Mouse (Mus musculus): ENCODE data around the gene Ptgdr2. TPM values are rescaled to one million over a fixed set of nuclear protein-coding genes. Genes with fewer than 3 reads are reported as not detected.

The Ptgdr2 gene
- total RNA-seq, 1 experiment from 2014 or later = 0.10 TPM

- no peak for ATAC-seq (replicated peaks in 1 of 2; ENCODE audit: insufficient read depth in 1 of 2, low FRiP score in 2 of 2, low TSS enrichment in 1 of 2, low read depth in 1 of 2, poor library complexity in 2 of 2, severe bottlenecking in 2 of 2)
These were observed 15.9 kb upstream of the Ptgdr2 start for GRCm38 (mm10) chr19:10921058-10921457.

- ATAC-seq (replicated peaks in 1 of 2; ENCODE audit: insufficient read depth in 1 of 2, low FRiP score in 2 of 2, low TSS enrichment in 1 of 2, low read depth in 1 of 2, poor library complexity in 2 of 2, severe bottlenecking in 2 of 2) = no peak
These were observed 12.7 kb upstream of the Ptgdr2 start for GRCm38 (mm10) chr19:10924220-10924619.

- ATAC-seq (replicated peaks in 1 of 2; ENCODE audit: insufficient read depth in 1 of 2, low FRiP score in 2 of 2, low TSS enrichment in 1 of 2, low read depth in 1 of 2, poor library complexity in 2 of 2, severe bottlenecking in 2 of 2) = no peak
These were observed 10.8 kb upstream of the Ptgdr2 start for GRCm38 (mm10) chr19:10926123-10926621.

GRCm38 (mm10) chr19:10926666-10927065 lies 10.3 kb upstream of the Ptgdr2 start:
- no peak for ATAC-seq (replicated peaks in 1 of 2; ENCODE audit: insufficient read depth in 1 of 2, low FRiP score in 2 of 2, low TSS enrichment in 1 of 2, low read depth in 1 of 2, poor library complexity in 2 of 2, severe bottlenecking in 2 of 2)

- peak; percentile 72 to 82 for ATAC-seq (replicated peaks in 1 of 2; ENCODE audit: insufficient read depth in 1 of 2, low FRiP score in 2 of 2, low TSS enrichment in 1 of 2, low read depth in 1 of 2, poor library complexity in 2 of 2, severe bottlenecking in 2 of 2)
These were observed 6.3 kb upstream of the Ptgdr2 start for GRCm38 (mm10) chr19:10930641-10931040.

DNA sequence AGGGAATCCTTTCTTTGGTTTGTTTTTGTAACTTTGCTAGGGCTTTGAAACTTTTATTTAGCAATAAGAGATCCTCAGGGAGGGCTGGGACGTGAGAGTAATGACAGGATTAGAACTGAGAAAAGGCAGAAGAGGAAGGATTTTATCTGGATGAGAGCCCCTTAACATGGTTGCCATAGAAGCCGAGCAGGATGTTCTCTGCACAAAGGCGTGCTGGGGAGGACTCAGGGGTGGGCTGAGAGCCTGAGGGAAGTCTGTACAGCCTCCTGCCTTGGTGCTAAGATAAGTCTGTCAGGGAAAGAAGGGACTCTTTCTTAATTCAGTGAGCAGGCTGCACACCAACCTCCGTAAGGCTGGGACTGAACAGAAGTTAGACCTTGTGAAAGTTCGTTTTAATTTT lies 1.9 kb upstream of the Ptgdr2 start:
- no peak for ATAC-seq (replicated peaks in 1 of 2; ENCODE audit: insufficient read depth in 1 of 2, low FRiP score in 2 of 2, low TSS enrichment in 1 of 2, low read depth in 1 of 2, poor library complexity in 2 of 2, severe bottlenecking in 2 of 2)

DNA sequence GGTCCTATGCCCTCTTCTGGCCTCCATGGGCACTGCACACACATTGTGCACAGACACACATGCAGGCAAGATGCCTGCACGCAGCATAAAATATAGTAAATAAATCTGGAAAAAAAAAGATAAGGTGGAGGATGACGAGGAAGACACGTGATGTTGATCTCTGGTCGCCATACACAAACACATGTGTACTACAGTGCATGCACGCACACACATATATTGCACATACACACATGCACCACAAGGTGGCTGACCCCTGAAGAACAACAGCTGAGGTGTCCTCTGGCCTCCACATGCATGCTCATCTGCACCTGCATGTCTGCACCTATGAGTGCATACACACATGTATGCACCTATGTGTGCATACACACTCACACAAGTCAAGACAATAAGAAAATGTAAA lies 883 bp upstream of the Ptgdr2 start:
- no peak for ATAC-seq (replicated peaks in 1 of 2; ENCODE audit: insufficient read depth in 1 of 2, low FRiP score in 2 of 2, low TSS enrichment in 1 of 2, low read depth in 1 of 2, poor library complexity in 2 of 2, severe bottlenecking in 2 of 2)

GRCm38 (mm10) chr19:10938771-10939170 lies 1.8 kb downstream of the Ptgdr2 start:
- no peak for ATAC-seq (replicated peaks in 1 of 2; ENCODE audit: insufficient read depth in 1 of 2, low FRiP score in 2 of 2, low TSS enrichment in 1 of 2, low read depth in 1 of 2, poor library complexity in 2 of 2, severe bottlenecking in 2 of 2)

- peak; percentile 82 to 85 for ATAC-seq (replicated peaks in 1 of 2; ENCODE audit: insufficient read depth in 1 of 2, low FRiP score in 2 of 2, low TSS enrichment in 1 of 2, low read depth in 1 of 2, poor library complexity in 2 of 2, severe bottlenecking in 2 of 2)
These were observed 3.3 kb downstream of the Ptgdr2 start for GRCm38 (mm10) chr19:10940097-10940800.

- ATAC-seq (replicated peaks in 1 of 2; ENCODE audit: insufficient read depth in 1 of 2, low FRiP score in 2 of 2, low TSS enrichment in 1 of 2, low read depth in 1 of 2, poor library complexity in 2 of 2, severe bottlenecking in 2 of 2) = 0 out of 4 replicates have a peak, but pooled peaks of 1 of the 2 experiments have one; percentile 1
These were observed 4.0 kb downstream of the Ptgdr2 start for GRCm38 (mm10) chr19:10940801-10941457.

DNA sequence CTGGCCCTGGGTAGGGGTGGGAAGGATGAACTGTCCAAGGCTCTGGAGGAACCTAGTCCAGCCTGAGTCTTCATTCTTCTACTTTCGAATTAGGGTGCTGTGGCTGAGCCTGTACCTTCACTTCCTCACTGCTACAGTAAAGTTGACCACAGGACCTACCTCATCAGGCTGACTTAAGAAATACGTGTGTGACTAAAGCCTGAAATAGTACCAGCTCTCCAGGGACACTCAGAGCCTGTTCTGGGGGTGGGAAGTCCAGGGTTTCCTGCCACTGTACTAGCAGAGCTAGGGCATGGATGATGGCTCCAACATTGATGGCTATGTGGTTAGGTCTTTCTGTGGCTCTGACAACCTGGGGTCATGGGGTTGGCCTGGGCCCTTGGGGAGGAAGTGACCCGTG lies 7.0 kb downstream of the Ptgdr2 start:
- ATAC-seq (replicated peaks in 1 of 2; ENCODE audit: insufficient read depth in 1 of 2, low FRiP score in 2 of 2, low TSS enrichment in 1 of 2, low read depth in 1 of 2, poor library complexity in 2 of 2, severe bottlenecking in 2 of 2) = peak in 1 of 2 experiments; percentile 17; a peak in 1 of 4 replicates

DNA sequence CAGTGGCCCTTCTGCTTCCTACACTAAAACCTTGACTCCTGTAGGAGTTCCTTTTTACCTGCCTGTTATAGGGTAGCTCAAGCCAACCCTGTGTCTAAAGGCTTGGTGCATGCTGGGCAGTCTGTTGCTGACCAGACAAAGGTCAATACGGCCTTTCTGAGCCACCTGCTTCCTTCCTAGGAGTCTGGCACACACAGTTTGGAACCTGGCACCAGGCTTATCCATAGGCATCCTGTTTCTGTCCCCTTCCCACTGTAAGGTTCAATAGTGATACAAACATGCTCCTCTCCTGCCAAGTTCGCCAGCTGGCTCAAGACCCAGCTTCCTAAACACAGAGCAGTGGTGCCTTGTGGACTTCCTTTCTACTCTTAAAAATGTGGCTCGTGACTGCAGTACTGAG lies 9.5 kb downstream of the Ptgdr2 start:
- no peak for ATAC-seq (replicated peaks in 1 of 2; ENCODE audit: insufficient read depth in 1 of 2, low FRiP score in 2 of 2, low TSS enrichment in 1 of 2, low read depth in 1 of 2, poor library complexity in 2 of 2, severe bottlenecking in 2 of 2)

DNA sequence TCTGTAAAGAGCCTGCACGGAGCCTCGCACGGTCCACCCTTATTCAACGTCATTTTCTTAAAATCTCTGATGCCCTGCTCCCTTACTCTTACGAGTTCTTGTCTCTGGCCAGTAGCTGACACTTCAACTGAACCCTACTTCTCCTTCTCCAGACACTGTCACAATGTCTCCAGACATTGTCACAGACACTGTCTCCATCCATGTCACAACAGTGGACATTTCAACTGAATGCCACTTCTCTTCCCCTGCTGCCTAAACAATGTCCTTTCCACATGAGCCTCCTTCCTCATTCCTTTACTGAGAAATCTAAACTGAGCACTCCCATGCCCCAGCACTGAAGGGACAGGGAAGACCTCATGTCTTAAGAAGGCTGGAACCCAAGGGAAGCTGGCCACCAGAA lies 10.3 kb downstream of the Ptgdr2 start:
- peak in 1 of 2 experiments; percentile 20; a peak in 1 of 4 replicates for ATAC-seq (replicated peaks in 1 of 2; ENCODE audit: insufficient read depth in 1 of 2, low FRiP score in 2 of 2, low TSS enrichment in 1 of 2, low read depth in 1 of 2, poor library complexity in 2 of 2, severe bottlenecking in 2 of 2)

GRCm38 (mm10) chr19:10948416-10948815 lies 11.5 kb downstream of the Ptgdr2 start:
- no peak for ATAC-seq (replicated peaks in 1 of 2; ENCODE audit: insufficient read depth in 1 of 2, low FRiP score in 2 of 2, low TSS enrichment in 1 of 2, low read depth in 1 of 2, poor library complexity in 2 of 2, severe bottlenecking in 2 of 2)

GRCm38 (mm10) chr19:10949112-10949511 lies 12.2 kb downstream of the Ptgdr2 start, which contains the start of gene Ccdc86:
Gene Ccdc86, minus strand, starts transcription at chr19:10949266.
- peak; percentile 92 to 96 for ATAC-seq (replicated peaks in 1 of 2; ENCODE audit: insufficient read depth in 1 of 2, low FRiP score in 2 of 2, low TSS enrichment in 1 of 2, low read depth in 1 of 2, poor library complexity in 2 of 2, severe bottlenecking in 2 of 2)

DNA sequence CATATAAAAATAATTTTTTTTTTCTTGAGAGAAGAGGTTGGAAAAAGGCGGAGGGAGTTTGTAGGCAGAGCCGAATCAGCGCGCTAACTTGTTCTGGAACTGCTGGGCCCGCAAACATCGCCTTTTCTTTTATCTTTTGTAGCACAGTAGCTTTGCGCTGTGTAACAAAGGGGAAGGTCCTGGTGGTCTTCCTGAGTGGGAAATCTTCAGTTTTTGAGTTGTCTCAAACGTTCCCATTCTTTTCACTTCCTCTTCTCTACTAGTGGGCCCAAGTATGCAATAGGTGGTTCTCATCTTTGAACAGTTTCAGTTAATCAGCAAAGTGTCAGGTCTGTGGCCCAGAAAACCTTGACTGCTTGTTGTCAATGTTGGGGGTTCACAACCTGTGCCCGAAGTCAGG lies 12.6 kb downstream of the Ptgdr2 start:
- ATAC-seq (replicated peaks in 1 of 2; ENCODE audit: insufficient read depth in 1 of 2, low FRiP score in 2 of 2, low TSS enrichment in 1 of 2, low read depth in 1 of 2, poor library complexity in 2 of 2, severe bottlenecking in 2 of 2) = no peak

DNA sequence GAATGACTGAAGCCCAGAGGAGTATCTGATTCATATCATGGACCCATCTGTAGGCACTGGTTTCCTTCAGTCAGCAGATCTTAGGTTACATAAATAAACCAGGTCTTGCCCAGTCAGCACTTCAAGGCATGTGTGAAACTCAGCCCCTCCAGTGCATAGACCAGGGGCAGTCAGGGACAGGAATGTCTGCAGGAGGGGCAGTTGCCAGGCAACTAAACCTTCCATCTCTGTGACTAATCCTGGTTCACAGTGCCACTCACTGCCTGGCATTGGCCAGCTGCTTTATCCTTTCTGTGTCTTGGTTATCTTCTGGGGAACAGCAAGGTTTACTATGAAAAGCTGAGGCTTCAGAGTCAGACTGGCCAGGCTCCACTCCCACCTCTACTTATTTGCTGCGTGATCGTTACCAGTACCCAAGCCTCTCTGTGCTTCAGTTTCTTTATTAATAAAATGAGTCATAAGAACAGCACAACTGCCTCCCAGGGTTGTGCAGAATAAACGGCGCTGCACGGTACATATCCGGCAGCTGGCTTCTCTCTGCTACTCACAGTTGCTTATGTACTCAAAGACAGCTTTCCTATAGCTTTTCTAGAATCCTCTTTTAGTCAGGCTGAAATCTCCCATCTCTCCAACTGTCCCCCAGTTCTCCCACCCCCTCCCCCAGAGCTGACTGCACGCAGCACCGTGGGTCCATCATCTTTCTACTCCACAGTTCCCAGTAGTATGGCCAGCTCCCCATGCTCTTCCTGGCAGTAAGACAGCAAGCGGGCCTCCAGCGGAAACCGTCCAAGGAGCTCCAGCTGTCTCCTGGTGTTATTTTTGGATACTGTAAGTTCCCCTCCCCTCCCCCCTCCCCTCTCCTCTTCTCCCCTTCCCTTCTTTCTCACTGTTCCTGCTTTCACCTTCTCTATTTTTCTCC lies 15.3 kb downstream of the Ptgdr2 start:
- no peak for ATAC-seq (replicated peaks in 1 of 2; ENCODE audit: insufficient read depth in 1 of 2, low FRiP score in 2 of 2, low TSS enrichment in 1 of 2, low read depth in 1 of 2, poor library complexity in 2 of 2, severe bottlenecking in 2 of 2)
